Comparison of ENCODE assay signal across 20 mouse cellular contexts in genomic region chr9:90791871-90792270, GRCm38 (mm10).
DNase-seq lines count a peak whose midpoint lies in the region; ATAC-seq and TF ChIP-seq lines count a peak whose summit lies in the region.
"Had no signal": no experiment of that assay in that cellular context is flagged by ENCODE, and none has a peak within 500 bp of the region (broad histone marks: within the 10 kb centered on the region; RNA-seq: fewer than 3 reads in every experiment).

No protein-coding gene starts in this region.

- H3K4me1 ChIP-seq in forebrain, embryonic 13.5 days = no peaks in the 10 kb centered on the region
- no peaks in the 10 kb centered on the region for H3K4me1 ChIP-seq in forebrain, embryonic 12.5 days
- no peaks in the 10 kb centered on the region for H3K4me1 ChIP-seq in hindbrain, postnatal 0 days (ENCODE audit: insufficient read depth, low read length)
- no peaks in the 10 kb centered on the region for H3K4me1 ChIP-seq in hindbrain, embryonic 11.5 days (replicated peaks; ENCODE audit: control insufficient read depth, insufficient read depth, low read length)
- no peaks in the 10 kb centered on the region for H3K4me1 ChIP-seq in midbrain, embryonic 16.5 days (ENCODE audit: control insufficient read depth, insufficient read depth, low read length)
- H3K4me1 ChIP-seq in midbrain, embryonic 13.5 days (replicated peaks) = no peaks in the 10 kb centered on the region
- H3K4me1 ChIP-seq: forebrain, embryonic 10.5 days; hindbrain, embryonic 13.5 days had no signal

- no peak overlapping the region for H3K9ac ChIP-seq in forebrain, embryonic 13.5 days
- no peak overlapping the region for H3K9ac ChIP-seq in forebrain, embryonic 12.5 days
- no peak overlapping the region for H3K9ac ChIP-seq in hindbrain, postnatal 0 days (replicated peaks; ENCODE audit: low read length)
- H3K9ac ChIP-seq in hindbrain, embryonic 11.5 days (ENCODE audit: low read depth, low read length) = no peak overlapping the region
- no peak overlapping the region for H3K9ac ChIP-seq in midbrain, embryonic 16.5 days (ENCODE audit: low read depth, low read length)
- no peak overlapping the region for H3K9ac ChIP-seq in midbrain, embryonic 13.5 days (replicated peaks)
- H3K9ac ChIP-seq: hindbrain, embryonic 13.5 days had no signal

- 0 out of 2 replicates have a peak, but pooled peaks have one; percentile 45 for ATAC-seq in forebrain, embryonic 13.5 days
- no peak for ATAC-seq in forebrain, embryonic 12.5 days (ENCODE audit: low FRiP score)
- ATAC-seq in hindbrain, postnatal 0 days = no peak
- ATAC-seq in hindbrain, embryonic 11.5 days (ENCODE audit: low FRiP score) = no peak
- ATAC-seq in midbrain, embryonic 16.5 days = peak; percentile 60; the same call in 1 of the 2 replicates
- ATAC-seq in midbrain, embryonic 13.5 days = no peak
- ATAC-seq: activated CD4-positive, CD25-positive, alpha-beta regulatory T cell, adult 4 months; hindbrain, embryonic 16.5 days; inflammation-experienced regulatory T-cells, adult 6 months; intestine, embryonic 16.5 days had no signal

- no peak for TF ChIP-seq CTCF in hindbrain, postnatal 0 days (IDR thresholded peaks at IDR 0.05; ENCODE audit: low read depth)

- WGBS in forebrain, embryonic 13.5 days = 61% methylated on average over 2 of the region's 2 CpGs
- 72% methylated on average over 2 of the region's 2 CpGs for WGBS in forebrain, embryonic 12.5 days
- WGBS in hindbrain, postnatal 0 days = 47% methylated on average over 2 of the region's 2 CpGs
- WGBS in hindbrain, embryonic 11.5 days = 71% methylated on average over 2 of the region's 2 CpGs
- 37% methylated on average over 2 of the region's 2 CpGs for WGBS in midbrain, embryonic 16.5 days
- 41% methylated on average over 2 of the region's 2 CpGs for WGBS in midbrain, embryonic 13.5 days

- peak; percentile 31 for DNase-seq in hindbrain, postnatal 0 days (ENCODE audit: low spot score)
- no peak for DNase-seq in hindbrain, embryonic 11.5 days (ENCODE audit: low spot score)
- DNase-seq: adrenal gland, adult 8-10 months; adrenal gland, postnatal 25 days; cerebellum, adult 18-20 months; cerebellum, adult 9-10 months; cerebellum, postnatal 14 days; gastrocnemius, postnatal 10 days; gastrocnemius, postnatal 36 days had no signal

- H3K27ac ChIP-seq in forebrain, embryonic 13.5 days = no peak overlapping the region
- H3K27ac ChIP-seq in forebrain, embryonic 12.5 days = no peak overlapping the region
- no peak overlapping the region for H3K27ac ChIP-seq in hindbrain, postnatal 0 days
- H3K27ac ChIP-seq in hindbrain, embryonic 11.5 days (ENCODE audit: low read depth, low read length) = no peak overlapping the region
- H3K27ac ChIP-seq in midbrain, embryonic 16.5 days (ENCODE audit: low read length) = no peak overlapping the region
- no peak overlapping the region for H3K27ac ChIP-seq in midbrain, embryonic 13.5 days
- H3K27ac ChIP-seq: forebrain, embryonic 10.5 days; hindbrain, embryonic 13.5 days had no signal

- H3K36me3 ChIP-seq in forebrain, embryonic 13.5 days (ENCODE audit: poor library complexity, severe bottlenecking) = no peaks in the 10 kb centered on the region
- H3K36me3 ChIP-seq in forebrain, embryonic 12.5 days (replicated peaks) = no peaks in the 10 kb centered on the region
- H3K36me3 ChIP-seq in hindbrain, postnatal 0 days (ENCODE audit: insufficient read depth, low read length) = no peaks in the 10 kb centered on the region
- no peaks in the 10 kb centered on the region for H3K36me3 ChIP-seq in hindbrain, embryonic 11.5 days (ENCODE audit: control insufficient read depth, insufficient read depth, low read length)
- no peaks in the 10 kb centered on the region for H3K36me3 ChIP-seq in midbrain, embryonic 16.5 days (ENCODE audit: control insufficient read depth, insufficient read depth, low read length)
- no peaks in the 10 kb centered on the region for H3K36me3 ChIP-seq in midbrain, embryonic 13.5 days
- H3K36me3 ChIP-seq: forebrain, embryonic 10.5 days; hindbrain, embryonic 13.5 days had no signal

- H3K9me3 ChIP-seq in forebrain, embryonic 13.5 days (replicated peaks) = no peaks in the 10 kb centered on the region
- no peaks in the 10 kb centered on the region for H3K9me3 ChIP-seq in forebrain, embryonic 12.5 days
- H3K9me3 ChIP-seq in hindbrain, postnatal 0 days (ENCODE audit: low read length) = no peaks in the 10 kb centered on the region
- no peaks in the 10 kb centered on the region for H3K9me3 ChIP-seq in hindbrain, embryonic 11.5 days (ENCODE audit: control insufficient read depth, low read length)
- H3K9me3 ChIP-seq in midbrain, embryonic 16.5 days (replicated peaks; ENCODE audit: control insufficient read depth, low read length, poor library complexity, severe bottlenecking) = no peaks in the 10 kb centered on the region
- H3K9me3 ChIP-seq in midbrain, embryonic 13.5 days = no peaks in the 10 kb centered on the region
- H3K9me3 ChIP-seq: forebrain, embryonic 10.5 days; hindbrain, embryonic 13.5 days had no signal

- no peaks in the 10 kb centered on the region for H3K27me3 ChIP-seq in forebrain, embryonic 13.5 days
- no peaks in the 10 kb centered on the region for H3K27me3 ChIP-seq in forebrain, embryonic 12.5 days
- H3K27me3 ChIP-seq in hindbrain, postnatal 0 days (ENCODE audit: insufficient read depth, low read length) = no peaks in the 10 kb centered on the region
- no peaks in the 10 kb centered on the region for H3K27me3 ChIP-seq in hindbrain, embryonic 11.5 days (ENCODE audit: control insufficient read depth, insufficient read depth, low read length)
- H3K27me3 ChIP-seq in midbrain, embryonic 16.5 days (ENCODE audit: control insufficient read depth, insufficient read depth, low read depth, low read length) = no peaks in the 10 kb centered on the region
- H3K27me3 ChIP-seq in midbrain, embryonic 13.5 days = no peaks in the 10 kb centered on the region
- H3K27me3 ChIP-seq: hindbrain, embryonic 13.5 days had no signal

- H3K4me3 ChIP-seq in forebrain, embryonic 13.5 days = no peak overlapping the region
- no peak overlapping the region for H3K4me3 ChIP-seq in forebrain, embryonic 12.5 days (replicated peaks)
- no peak overlapping the region for H3K4me3 ChIP-seq in hindbrain, postnatal 0 days (ENCODE audit: low read length)
- no peak overlapping the region for H3K4me3 ChIP-seq in hindbrain, embryonic 11.5 days (ENCODE audit: low read depth, low read length)
- H3K4me3 ChIP-seq in midbrain, embryonic 16.5 days (ENCODE audit: low read depth, low read length) = no peak overlapping the region
- H3K4me3 ChIP-seq in midbrain, embryonic 13.5 days (replicated peaks) = no peak overlapping the region
- H3K4me3 ChIP-seq: forebrain, embryonic 10.5 days; hindbrain, embryonic 13.5 days had no signal

- H3K4me2 ChIP-seq in forebrain, embryonic 13.5 days = no peak overlapping the region
- no peak overlapping the region for H3K4me2 ChIP-seq in forebrain, embryonic 12.5 days
- H3K4me2 ChIP-seq in hindbrain, postnatal 0 days (ENCODE audit: low read depth, low read length) = no peak overlapping the region
- no peak overlapping the region for H3K4me2 ChIP-seq in hindbrain, embryonic 11.5 days (replicated peaks; ENCODE audit: low read depth, low read length)
- no peak overlapping the region for H3K4me2 ChIP-seq in midbrain, embryonic 16.5 days (ENCODE audit: low read length)
- H3K4me2 ChIP-seq in midbrain, embryonic 13.5 days (replicated peaks) = no peak overlapping the region
- H3K4me2 ChIP-seq: heart, embryonic 11.5 days; hindbrain, embryonic 13.5 days had no signal

Comparison
In these comparisons a context has a peak if more than half of its experiments do, and no peak if none do; other contexts are left out.
1. ATAC-seq: peak in forebrain, embryonic 13.5 days (single experiment) and midbrain, embryonic 16.5 days (single experiment); none in forebrain, embryonic 12.5 days (single experiment), hindbrain, postnatal 0 days (single experiment), hindbrain, embryonic 11.5 days (single experiment) and midbrain, embryonic 13.5 days (single experiment).